Mouse (Mus musculus): ENCODE measurements around the gene Dazap1.
"Not testable (repeated sequence)": the region's sequence is repeated elsewhere in the genome, so short reads cannot be mapped to it uniquely, and the experiment has no call there.

Gene Dazap1

DNA sequence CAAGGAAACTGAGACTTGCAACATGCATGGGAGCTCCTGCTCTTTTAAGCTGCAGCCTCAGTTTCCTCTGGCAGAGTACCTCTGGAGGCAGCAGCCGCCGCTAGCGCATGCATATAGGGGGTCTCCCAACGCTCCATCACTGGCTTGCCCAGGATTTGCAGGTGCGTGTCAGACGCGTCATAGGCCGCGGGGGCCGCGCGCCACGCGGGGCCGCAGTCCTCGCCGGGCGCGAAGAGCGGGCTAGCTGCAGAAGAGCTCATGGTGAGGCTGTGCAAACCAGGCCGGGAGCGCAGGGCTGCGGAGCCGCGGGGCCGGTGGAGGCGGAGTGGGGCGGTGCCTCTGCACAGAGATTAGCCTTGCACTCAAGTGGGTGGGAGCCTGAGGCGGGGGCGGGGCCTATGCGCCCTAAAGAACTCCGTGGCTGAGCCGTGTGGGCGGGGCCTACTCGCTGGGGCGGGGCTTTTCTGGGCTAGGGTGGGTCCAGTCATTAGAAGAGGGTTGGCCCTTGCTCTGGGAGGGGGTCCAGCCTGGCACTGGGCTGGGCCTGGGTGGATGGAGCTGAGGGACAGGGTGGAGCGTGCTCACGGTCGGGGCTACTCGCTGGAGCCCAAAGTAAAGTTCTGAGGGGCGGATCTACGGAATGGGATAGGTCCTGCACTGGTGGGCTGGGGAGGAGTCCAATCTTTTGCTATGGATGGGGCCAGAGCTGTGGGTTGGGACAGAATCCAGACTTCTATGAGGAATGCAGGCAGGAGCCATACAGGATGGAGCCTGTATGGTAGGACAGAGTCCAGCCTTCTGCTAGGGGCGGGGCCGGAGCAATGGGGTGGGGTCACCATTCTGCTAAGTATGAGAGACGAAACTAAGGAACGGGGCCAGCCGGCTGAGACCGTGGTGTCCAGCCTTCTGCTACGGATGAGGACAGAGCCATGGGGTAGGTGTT is at the start of gene Dazap1, which contains the start of gene Gamt:
TSS of gene Dazap1 (plus strand) at position 845 of the 943 bp plus-strand sequence.
TSS of gene Gamt (minus strand) at position 371 of the 943 bp plus-strand sequence.
- peak; percentile 88 for DNase-seq

DNA sequence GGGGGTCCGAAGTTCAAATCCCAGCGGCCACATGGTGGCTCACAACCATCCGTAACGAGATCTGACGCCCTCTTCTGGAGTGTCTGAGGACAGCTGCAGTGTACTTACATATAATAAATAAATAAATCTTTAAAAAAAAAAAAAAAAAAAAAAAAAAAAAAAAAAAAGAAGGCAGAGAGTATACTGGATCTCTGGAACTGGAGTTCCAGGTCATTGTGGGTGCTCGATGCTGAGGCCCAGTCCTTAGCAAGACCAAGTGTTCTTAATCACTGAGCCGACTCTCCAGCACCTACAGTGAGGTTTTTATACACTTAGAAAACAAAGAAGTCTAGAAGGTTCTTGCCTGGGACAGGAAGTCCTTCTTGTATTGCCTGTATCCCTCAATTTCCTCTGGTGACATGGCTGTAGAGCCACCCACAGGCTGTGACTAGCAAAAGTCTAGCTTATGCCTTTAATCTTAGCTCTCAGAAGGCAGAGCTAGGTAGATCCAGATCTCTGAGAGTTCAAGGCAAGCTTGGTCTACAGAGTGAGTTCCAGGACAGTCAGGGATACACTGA is 49.7 kb upstream of the Dazap1 start:
- DNase-seq: not testable (repeated sequence)

DNA sequence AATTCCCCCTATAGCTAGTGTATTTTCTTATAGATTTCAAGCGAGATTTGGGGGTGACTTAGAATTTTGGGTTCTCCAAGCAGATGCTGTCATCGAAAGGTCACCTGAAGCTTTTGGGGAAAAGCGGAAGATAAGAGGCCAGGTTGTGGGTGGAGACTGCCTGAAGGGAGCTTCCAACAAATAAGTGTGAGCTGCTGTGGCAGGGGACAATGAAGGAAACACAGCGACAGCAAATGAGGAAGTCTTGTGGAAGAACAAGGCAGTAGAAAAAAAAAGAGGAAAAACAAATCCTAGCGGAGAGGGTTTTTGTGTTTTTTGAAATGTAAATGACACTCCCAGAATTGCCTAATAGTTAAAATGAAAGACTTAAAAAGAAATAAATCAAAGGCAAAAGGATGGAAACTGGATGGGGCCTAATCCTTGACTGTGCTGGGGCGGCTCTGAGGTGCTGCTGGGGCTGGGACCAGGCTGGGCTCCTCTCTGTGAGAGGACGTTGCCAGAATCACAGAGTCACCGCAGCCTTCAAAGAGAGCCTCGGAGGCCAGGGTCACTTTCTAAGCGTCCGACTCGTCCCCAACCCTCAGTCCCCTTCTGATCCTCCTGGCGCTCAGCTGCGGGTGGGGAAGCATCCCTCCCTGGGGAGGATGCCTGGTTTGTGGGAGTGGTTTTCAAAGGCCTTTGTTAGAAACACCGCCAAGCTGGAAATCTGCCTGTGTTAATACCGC is 46.1 kb upstream of the Dazap1 start:
- DNase-seq: no peak

DNA sequence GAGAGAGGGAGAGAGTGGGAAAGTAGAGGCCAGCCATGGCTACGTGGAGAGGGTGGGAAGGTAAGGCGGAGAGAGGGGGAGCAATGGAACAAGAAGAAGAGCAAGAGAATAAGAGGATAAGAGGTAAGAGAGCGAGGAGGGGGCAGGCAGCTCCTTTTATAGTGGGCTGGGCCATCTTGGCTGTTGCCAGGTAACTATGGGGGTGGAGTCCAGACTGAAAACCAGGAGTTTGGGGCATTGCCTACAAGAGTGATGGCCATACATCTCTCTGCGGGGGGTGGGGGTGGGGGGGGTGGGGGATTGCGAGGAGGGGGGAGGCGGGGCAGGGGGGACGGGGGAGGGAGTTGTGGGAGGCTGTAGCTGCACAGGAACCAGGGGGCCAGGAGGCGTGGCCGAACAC is 40.6 kb upstream of the Dazap1 start:
- DNase-seq: no peak

DNA sequence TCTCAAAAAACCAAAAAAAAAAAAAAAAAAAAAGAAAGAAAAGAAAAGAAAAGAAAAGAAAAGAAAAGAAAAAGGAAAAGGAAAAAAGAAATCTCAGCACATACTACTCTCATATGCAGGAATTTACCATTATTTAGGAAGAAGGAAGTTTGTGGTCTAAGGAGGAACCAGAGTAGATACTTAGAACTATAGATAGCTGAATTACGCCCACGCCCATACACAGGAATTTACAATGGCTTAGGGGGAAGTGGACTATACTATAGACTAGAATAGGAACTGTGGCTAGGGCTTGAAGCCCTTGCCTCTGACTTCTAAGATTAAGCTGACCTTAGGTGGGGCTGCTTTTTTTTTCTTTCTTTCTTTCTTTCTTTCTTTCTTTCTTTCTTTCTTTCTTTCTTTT is 38.1 kb upstream of the Dazap1 start:
- not testable (repeated sequence) for DNase-seq

DNA sequence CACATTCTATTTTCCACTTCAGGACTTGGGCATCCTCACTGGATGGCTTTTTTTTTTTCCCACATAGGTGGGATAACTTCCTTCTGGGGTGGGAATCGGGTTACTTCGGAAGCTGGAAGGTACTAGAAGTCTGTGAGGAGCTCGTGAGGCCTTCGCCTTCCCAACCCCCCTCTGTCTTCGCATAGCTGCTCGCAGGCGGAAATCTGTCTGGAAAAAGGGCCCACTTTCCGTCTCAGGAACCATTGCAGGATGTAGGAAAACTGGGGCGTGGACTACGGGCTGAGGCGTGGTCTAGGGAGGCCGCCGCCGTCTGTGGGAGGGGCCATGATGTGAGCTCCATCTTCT is 35.2 kb upstream of the Dazap1 start:
- no peak for DNase-seq

DNA sequence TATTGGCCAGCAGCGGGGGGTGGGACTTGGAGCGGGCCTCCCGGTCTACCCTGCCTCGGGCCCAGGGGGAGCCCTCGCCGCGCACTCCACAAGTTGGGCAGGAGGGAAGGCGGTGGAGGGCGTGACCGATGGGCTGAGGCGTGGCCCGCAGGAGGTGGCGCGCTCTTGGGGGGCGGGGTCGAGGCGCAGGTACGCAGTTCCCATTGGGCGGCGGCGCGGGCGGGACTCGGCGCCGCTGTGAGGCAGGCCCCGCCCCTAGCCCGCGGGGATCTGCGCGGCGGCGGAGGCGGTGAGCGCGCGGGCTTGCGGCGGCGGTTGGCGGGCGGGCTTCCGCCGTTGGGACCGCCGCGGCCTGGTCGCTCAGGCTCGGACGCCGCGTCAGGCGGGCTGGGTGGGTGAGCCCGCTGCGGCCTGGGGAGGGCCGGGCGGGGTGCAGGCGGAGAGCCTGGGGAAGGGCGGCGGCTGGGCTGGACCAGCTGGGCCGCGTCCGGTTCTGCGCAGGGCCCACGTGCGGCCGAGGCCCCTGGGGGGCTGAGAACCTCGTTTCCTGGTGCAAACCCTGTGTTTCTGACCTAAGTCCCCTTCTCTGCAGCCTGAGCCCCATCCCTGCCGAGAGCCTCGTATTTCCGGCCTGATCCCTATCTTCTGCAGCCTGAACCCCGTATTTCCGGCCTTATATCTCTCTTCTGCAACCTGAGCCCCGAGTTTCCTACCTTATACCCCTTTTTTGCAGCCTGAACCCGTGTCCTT is 34.7 kb upstream of the Dazap1 start, which contains the start of gene Mum1:
TSS of gene Mum1 (plus strand) at position 19 of the 750 bp plus-strand sequence.
- peak; percentile 98 for DNase-seq

DNA sequence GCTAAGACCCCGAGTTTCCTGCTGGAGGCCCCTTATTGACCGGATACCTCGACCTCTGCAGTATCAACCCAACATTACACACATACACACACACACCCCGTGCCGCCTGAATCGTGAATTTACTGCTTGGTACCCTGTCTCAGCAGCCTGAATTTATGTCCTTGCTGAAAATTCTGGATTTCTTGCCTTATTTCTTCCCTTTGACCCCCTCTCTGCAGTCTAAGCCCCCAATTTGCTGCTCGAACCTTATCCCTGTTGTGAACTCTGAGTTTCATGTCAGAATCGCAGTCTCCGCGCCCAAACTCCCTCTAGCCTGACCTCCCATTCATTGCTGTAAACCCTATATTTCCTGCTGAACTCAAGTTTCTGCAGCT is 34.1 kb upstream of the Dazap1 start:
- DNase-seq: no peak

DNA sequence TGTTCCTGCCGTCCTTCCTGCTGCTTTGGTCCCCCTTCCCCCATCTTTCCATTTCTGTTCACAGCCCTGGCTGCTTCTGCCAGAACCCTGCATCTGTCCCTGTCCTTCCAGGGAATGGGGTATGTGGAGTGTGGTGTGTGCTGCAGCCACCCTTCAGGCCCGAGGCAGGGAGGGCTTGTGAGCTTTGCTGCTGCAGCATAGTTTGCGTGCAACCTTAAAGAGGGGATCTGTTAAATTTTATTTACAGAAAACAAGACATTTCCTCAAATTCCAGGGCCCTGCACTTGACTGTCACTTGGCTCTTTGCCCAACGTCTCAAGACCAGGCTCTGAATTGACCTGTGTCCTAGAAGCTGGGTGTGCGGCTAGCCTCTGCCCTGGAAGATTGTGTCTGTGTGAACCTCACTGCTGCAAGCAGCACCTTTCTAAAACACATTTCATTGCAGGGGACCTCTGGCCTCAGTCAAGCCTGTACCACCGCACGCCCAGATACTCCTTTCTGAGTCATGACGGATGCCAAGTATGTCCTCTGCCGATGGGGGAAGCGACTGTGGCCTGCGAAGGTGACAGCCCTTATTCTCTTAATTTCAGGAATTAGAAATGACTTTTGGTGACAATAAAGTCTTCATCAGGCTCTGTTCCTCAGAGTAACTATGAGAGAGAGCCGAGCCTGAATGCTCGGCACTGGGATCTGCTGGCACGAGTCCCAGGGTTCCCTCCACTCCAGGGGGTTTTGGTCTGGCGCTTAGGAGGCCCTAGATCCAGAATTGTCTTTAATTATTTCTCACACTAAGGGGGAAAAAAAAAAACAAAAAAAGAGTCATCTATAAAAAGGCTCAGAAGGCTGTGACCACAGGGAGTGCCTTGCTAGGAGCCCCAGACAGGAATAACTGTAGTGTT is 33.2 kb upstream of the Dazap1 start:
- no peak for DNase-seq

DNA sequence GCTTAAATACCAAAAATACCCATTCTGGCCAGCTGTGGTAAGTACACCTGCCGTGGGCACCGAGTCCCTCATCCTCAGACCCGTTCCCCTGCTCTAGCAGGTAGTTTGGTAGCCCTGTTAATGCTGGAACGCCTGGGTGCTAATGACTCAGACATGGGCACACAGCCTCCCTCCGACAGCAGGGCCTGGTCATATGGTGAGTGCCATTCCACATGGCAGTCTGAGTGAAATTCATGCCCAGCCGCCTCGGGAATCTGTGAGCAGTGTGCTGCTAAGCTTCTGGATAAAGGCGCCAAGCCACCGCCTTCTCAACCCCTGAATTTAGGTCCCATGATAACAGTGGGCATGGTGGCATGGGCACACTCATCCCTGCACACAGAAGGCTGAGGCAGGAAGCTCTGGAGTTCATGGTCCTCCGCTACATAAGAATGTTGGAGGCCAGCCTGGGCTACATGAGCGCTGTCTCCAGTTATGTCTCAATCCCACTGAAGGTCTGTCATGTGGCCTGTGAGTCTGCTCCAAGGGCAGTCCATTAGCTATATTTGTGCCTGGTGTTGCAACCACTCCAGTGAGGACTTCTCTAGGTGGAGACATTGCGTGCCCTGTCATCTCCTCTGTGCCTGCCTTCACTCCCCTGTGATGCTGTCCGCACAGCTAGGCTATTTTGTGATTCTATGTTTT is 25.0 kb upstream of the Dazap1 start:
- no peak for DNase-seq

DNA sequence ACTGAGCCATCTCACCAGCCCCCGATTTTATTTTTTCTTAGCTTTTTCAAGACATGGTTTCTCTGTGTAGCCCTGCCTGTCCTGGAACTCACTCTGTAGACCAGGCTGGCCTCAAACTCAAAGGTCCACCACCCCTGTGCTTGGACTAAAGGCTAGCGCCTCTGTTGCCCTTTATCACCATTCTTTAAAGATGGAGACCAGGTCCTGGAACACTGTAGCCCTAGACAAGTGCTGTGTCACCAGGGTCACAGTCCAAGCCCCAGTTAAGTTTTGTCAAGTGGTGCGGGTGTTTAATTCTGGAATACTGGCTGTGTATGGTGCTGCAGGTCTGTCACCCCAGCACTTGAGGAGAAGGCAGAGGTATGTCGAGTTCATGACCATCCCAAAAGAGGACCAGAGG is 24.3 kb upstream of the Dazap1 start:
- no peak for DNase-seq

DNA sequence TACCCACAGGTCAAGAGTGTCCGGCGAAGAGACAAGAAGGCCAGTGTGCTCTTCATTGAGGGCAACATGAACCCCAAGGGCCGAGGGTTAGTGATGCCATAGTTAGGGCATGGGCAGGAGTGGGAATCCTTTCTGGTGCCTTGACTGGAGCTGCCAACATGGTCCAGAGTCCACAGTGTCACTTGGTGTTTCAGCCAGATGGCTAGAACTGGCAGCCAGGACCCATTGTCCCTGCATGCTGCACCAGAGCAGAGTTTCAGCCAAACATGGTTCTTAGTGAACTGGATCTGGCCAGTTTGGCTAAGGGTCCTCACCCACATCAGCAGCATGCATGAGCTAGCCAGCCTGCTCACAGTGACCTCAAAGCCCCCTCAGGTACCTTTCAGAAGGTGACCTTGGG is 23.0 kb upstream of the Dazap1 start:
- DNase-seq: no peak

DNA sequence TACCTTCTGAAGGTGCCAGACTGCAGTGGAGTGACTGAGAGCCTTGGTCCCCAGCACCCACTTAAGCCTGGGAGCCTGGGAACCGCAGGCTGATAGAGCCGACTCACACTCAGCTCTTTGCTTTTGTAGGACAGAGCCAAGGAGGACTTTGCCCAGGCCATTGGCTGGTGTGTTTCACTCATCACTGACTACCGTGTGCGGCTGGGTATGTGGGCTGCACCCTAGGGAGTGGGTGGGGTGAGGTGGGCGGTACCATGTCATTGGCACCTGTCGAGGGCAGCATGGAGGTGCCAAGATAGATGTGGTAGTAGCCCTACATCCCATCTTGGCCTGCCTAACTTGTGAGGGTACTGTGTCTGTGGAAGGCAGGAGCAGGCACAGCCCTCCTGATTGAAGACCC is 21.5 kb upstream of the Dazap1 start:
- DNase-seq: no peak

DNA sequence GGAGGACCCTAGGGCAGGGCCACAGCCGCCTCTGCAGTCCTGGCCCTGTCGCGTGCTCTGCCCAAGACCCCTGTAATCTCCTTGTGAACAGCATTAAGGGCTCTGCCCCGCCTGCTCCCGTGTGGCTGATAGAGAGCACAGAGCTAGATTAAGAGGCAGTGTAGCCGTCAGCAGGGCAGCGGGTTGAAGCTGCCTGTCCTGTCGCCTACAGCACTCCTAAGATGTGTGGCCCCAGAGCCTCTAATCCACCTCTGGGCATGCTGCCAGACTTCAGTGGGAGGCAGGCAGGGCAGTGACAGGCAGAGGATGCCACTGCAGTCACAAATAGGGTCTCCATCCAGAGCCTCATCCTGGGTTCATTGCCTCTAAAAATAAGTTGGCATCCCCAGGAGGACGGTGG is 19.2 kb upstream of the Dazap1 start:
- no peak for DNase-seq

DNA sequence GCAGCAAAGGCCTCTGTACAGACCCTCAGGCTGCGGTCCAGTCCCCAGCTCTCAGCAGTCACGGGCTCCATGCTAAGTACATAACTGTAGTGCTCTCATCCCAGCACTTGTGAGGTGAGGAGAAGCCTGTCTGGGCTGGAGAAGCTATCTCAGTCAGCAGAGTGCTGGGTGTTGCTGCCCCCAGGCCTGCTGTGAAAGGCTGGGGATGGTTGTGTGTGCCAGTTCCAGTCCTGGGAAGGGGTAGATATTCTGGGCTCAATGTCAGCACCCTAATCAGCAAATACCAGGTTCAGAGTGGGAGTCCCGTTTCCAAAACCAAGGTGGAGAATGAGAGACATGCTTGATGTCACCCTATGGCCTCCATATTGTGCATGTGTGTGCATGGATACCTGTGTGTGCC is 18.7 kb upstream of the Dazap1 start:
- DNase-seq: no peak

DNA sequence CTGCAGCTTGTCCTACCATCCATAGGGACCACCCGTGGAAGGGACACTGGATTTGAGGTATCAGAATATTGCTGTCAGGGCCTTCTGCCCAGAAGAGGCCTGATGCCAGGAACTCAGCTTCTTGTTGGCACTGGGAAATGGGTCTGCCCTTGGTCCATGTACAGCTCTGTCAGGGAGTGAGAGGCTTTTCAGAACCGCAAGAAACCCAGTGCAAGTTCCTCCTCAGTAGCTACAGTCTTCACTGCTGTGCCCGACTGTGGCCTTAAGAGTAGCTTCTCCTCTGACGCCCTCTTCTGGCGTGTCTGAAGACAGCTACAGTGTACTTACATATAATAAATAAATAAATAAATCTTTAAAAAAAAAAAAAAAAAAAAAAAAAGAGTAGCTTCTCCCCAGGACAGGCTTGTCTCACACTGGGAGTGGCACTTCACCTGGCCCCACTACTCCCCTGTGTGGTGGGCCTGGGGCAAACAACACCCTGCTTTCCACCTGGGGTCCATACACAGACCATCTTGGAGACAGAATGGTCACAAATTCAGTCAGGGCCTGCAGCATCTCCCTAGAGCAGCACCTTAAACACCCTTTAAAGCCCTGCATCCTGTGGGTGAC is 16.4 kb upstream of the Dazap1 start:
- DNase-seq: no peak

DNA sequence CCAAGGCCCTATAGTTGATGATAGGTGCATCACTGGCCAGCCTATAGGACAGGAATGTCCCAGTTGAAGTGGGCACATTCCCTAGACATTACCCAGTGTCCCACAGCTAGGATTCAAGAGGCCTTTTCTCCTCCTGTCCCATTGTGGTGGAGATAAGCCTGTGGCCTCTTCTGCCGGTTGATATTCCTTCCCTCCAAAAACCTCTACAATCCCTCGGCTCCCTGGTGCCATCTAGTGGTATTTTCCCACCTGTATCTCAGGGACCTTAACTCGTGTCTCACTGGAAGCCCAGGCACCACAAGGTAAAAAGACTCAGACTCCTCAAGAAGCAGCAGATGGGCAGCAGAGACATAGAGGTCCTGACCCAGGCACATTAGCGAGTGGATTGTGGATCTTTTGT is 15.7 kb upstream of the Dazap1 start:
- peak; percentile 83 for DNase-seq

DNA sequence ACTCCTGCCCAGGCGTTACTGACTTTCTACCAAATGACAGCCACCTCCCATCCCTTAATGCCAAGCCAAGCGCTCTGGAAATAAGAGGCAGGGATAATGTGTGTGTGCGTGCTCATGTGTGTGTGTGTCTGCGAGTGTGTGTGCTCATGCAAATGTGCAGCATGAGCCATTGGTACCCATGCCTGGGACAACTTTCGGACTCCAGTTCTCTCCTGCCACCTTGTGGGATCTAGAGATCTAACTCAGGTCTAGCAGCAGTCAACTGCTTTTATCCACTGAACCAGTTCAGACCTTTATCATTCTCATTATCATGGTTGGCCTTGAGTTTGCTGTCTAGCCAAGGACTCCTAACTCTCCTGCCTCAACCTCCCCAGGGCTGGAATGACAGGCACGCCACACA is 13.4 kb upstream of the Dazap1 start:
- no peak for DNase-seq

DNA sequence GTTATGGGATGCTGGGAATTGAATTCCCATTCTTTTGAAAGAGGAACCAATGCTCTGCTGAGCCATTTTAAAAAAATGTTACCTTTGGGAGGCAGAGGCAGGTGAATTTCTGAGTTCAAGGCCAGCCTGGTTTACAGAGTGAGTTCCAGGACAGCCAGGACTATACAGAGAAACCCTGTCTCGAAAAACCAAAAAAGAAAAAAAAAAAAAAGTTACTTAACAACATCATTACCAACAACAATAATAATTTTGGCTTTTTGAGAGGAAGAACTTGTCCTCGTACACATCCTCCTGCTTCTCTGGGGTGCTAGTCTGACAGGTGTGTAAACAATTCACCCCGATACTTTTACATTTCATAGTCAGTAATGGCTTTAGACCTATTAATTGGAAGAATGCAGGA is 12.8 kb upstream of the Dazap1 start:
- DNase-seq: not testable (repeated sequence)

DNA sequence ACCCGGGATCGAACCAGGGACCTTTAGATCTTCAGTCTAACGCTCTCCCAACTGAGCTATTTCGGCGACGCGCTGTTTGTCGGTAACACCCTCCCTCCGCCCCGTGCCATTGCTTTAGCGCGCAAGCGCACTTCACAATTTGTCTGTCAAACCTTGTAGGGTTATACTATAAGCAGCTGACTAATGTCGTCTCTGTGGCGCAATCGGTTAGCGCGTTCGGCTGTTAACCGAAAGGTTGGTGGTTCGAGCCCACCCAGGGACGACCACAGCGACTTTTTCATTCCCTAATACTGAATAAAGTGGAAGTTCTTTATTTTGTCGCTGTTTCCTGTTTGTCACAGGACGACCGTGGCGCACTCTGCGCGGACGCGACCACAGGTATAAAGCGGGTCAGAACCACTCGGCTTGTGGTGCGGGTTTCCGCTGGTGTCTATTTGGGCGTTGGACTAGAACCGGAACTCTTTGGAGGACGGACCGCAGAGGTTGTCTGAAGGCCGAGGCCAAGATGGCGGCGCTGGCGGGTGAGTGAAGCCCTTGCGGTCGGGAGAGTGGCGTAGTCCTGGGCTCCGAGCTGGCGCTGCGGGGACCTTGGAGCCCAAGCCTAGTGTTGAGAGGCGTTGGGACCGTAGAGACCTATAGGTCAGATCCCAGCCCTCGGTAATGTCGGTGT is 12.2 kb upstream of the Dazap1 start, which contains the start of gene Ndufs7:
TSS of gene Ndufs7 (plus strand) at position 151 of the 670 bp plus-strand sequence.
- peak; percentile 91 for DNase-seq
